Mouse (Mus musculus): ENCODE results near the gene Nfu1.

DNA sequence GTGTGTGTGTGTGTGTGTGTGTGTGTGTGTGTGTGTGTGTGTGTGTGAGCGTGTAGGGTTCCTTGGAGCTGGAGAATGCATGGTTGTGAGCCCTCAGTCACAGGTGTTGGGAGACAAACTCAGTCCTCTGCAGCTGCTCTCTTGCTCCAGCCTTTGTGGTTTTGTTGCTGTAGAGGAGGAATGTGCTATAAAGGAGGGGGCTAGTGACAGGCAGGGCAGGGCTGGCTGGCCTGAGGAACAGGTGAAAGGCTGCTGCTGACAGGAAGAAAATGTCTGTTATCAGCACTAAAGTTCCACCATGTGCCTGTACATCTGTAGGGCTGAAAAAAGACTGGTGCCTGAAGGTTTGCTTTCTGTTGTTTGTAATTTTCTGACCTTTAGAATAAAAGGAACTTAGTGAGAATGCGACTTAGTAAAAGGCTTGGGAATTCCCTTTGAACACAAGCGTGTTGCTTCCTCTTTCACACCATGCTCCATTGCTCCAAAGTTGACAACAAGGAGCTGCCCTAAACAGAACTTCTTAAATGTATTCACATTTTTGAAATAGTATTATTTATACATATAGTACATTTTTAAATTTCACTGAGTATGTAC lies 66.2 kb downstream of the Nfu1 start:
- TF ChIP-seq CTCF (IDR thresholded peaks at IDR 0.05; ENCODE audit: insufficient read depth, low read length): no peak
- TF ChIP-seq POLR2A (IDR thresholded peaks at IDR 0.05; ENCODE audit: borderline replicate concordance, extremely low read depth, low read depth, low read length): no peak

Data from lung, adult 2 months (tissue).